Mouse (Mus musculus): ENCODE data around the gene Ctse.

DNA sequence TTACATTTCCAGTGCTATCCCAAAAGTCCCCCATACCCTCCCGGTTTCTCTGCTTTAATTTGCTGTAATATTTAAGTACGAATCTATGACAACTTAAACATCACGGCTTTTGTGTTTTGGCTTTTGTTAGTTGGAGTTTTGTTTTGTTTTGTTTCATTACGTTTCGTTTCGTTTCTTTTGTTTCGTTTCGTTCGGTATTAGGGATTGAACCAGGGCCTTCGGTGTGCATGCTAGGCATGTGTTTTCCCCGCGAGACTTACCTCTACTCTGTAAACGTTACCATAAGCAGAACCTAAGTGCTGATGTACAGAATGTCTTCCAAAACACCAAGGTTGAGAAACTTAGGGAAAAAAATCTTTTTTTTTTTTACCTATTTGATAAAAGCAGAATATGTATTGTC is 3.5 kb downstream of the Ctse start:
- no peak for TF ChIP-seq CTCF (IDR thresholded peaks at IDR 0.05; ENCODE audit: insufficient read depth, low read length)
- TF ChIP-seq POLR2A (IDR thresholded peaks at IDR 0.05; ENCODE audit: borderline replicate concordance, extremely low read depth, low read depth, low read length), result no peak

Data from lung, adult 2 months (tissue).